Mouse (Mus musculus) MEL (cell line): Measurements from ENCODE around the gene Dynll2. TPM values are rescaled to one million over a fixed set of nuclear protein-coding genes. Genes with fewer than 3 reads are reported as not detected.

Experiments used
- DNase-seq: peaks from one replicate; pipeline ENCODE4 v3.0.0; 2011; ENCODE audit warnings: low read depth, low spot score
- H3K27ac ChIP-seq: 2 replicates; pipeline ENCODE4 v1.5.1; 2012; ENCODE audit warnings: low read depth, mild to moderate bottlenecking, control low read depth, low read length, moderate library complexity; ENCODE audit not compliant: control insufficient read depth
- H3K27me3 ChIP-seq, 2 experiments: fragments of 150-350 bp in 1 of 2; sonication (generic) in 1 of 2; 2 replicates each; pipeline ENCODE4 v1.6.1; 2012; ENCODE audit warnings: low read length in 2 of 2, mild to moderate bottlenecking in 2 of 2, improper control_type of control experiment in 1 of 2, moderate library complexity in 1 of 2; ENCODE audit not compliant: insufficient read depth in 2 of 2, control insufficient read depth in 1 of 2
- H3K36me3 ChIP-seq, 2 experiments: 2 replicates each; pipeline ENCODE4 v1.6.1; 2012 to 2014; ENCODE audit warnings: low read length in 2 of 2, improper control_type of control experiment in 1 of 2, inconsistent platforms in 1 of 2, mild to moderate bottlenecking in 1 of 2; ENCODE audit not compliant: insufficient read depth in 2 of 2, control insufficient read depth in 1 of 2
- H3K4me1 ChIP-seq, 2 experiments: fragments of 150-350 bp in 1 of 2; sonication (generic) in 1 of 2; 2 replicates each; pipeline ENCODE4 v1.6.1; 2012; ENCODE audit warnings: low read length in 2 of 2, improper control_type of control experiment in 1 of 2, mild to moderate bottlenecking in 1 of 2; ENCODE audit not compliant: insufficient read depth in 2 of 2, control insufficient read depth in 1 of 2
- H3K4me3 ChIP-seq, 2 experiments: fragments of 150-350 bp in 1 of 2; sonication (generic) in 1 of 2; 2 replicates each; pipeline ENCODE4 v1.5.1; 2012; ENCODE audit warnings: low read depth in 2 of 2, low read length in 2 of 2, mild to moderate bottlenecking in 2 of 2, moderate library complexity in 2 of 2, control low read depth in 1 of 2, improper control_type of control experiment in 1 of 2; ENCODE audit not compliant: control insufficient read depth in 1 of 2, insufficient read depth in 1 of 2
- H3K79me2 ChIP-seq: 2 replicates; pipeline ENCODE4 v1.6.1; 2012; ENCODE audit warnings: mild to moderate bottlenecking, low read length, moderate library complexity; ENCODE audit not compliant: control insufficient read depth, poor library complexity, insufficient read depth
- H3K9ac ChIP-seq: 2 replicates; pipeline ENCODE4 v1.6.1; 2012; ENCODE audit warnings: low read depth, mild to moderate bottlenecking, control low read depth, low read length, moderate library complexity; ENCODE audit not compliant: control insufficient read depth, poor library complexity, severe bottlenecking
- H3K9me3 ChIP-seq: fragments of 150-350 bp; sonication (generic); replicated peaks from 2 replicates; pipeline ENCODE4 v1.6.1; 2012; ENCODE audit warnings: mild to moderate bottlenecking, low read length, improper control_type of control experiment, moderate library complexity; ENCODE audit not compliant: insufficient read depth
- BHLHE40 ChIP-seq: IDR thresholded peaks from 2 replicates; pipeline ENCODE4 v1.6.1; 2012; ENCODE audit warnings: low read depth, mild to moderate bottlenecking, inconsistent platforms, low read length, improper control_type of control experiment, borderline replicate concordance
- CHD1 ChIP-seq: IDR thresholded peaks from 2 replicates; pipeline ENCODE4 v1.6.1; 2012; ENCODE audit warnings: low read depth, mild to moderate bottlenecking, inconsistent platforms, low read length, improper control_type of control experiment
- CHD2 ChIP-seq: IDR thresholded peaks from 2 replicates; pipeline ENCODE4 v1.6.1; 2011; ENCODE audit warnings: low read length, improper control_type of control experiment
- CTCF ChIP-seq, 3 experiments: IDR thresholded peaks in 2 of 3; conservative IDR thresholded peaks in 1 of 3; 2 replicates each; pipeline ENCODE4 v1.5.1; 2011 to 2012; ENCODE audit warnings: low read length in 3 of 3, low read depth in 2 of 3, mild to moderate bottlenecking in 2 of 3, improper control_type of control experiment in 1 of 3, inconsistent platforms in 1 of 3, mixed read lengths in 1 of 3, moderate library complexity in 1 of 3; ENCODE audit not compliant: control insufficient read depth in 1 of 3, insufficient read depth in 1 of 3, poor library complexity in 1 of 3, severe bottlenecking in 1 of 3
- E2F4 ChIP-seq: IDR thresholded peaks from 2 replicates; pipeline ENCODE4 v1.6.1; 2011; ENCODE audit warnings: low read depth, low read length, improper control_type of control experiment, borderline replicate concordance
- ELF1 ChIP-seq: IDR thresholded peaks from 2 replicates; pipeline ENCODE4 v1.6.1; 2014; ENCODE audit warnings: low read depth, mild to moderate bottlenecking, inconsistent platforms, low read length, improper control_type of control experiment, moderate library complexity
- EP300 ChIP-seq, 2 experiments: IDR thresholded peaks; 2 replicates each; pipeline ENCODE4 v1.6.1; 2011; ENCODE audit warnings: improper control_type of control experiment in 2 of 2, low read length in 2 of 2, low read depth in 1 of 2, mild to moderate bottlenecking in 1 of 2
- ETS1 ChIP-seq: IDR thresholded peaks from 2 replicates; pipeline ENCODE4 v1.6.1; 2012; ENCODE audit warnings: low read depth, mild to moderate bottlenecking, inconsistent platforms, low read length, improper control_type of control experiment, moderate library complexity
- GABPA ChIP-seq: IDR thresholded peaks from 2 replicates; pipeline ENCODE4 v1.6.1; 2012; ENCODE audit warnings: low read depth, mild to moderate bottlenecking, inconsistent platforms, low read length, improper control_type of control experiment, moderate library complexity
- GATA1 ChIP-seq: IDR thresholded peaks from 2 replicates; pipeline ENCODE4 v1.6.1; 2011; ENCODE audit warnings: low read depth, low read length, improper control_type of control experiment
- JUND ChIP-seq: IDR thresholded peaks from 2 replicates; pipeline ENCODE4 v1.6.1; 2011; ENCODE audit warnings: low read depth, mild to moderate bottlenecking, improper control_type of control experiment, low read length
- KAT2A ChIP-seq: conservative IDR thresholded peaks from 2 replicates; pipeline ENCODE4 v1.6.1; 2012; ENCODE audit warnings: low read depth, low read length, improper control_type of control experiment, inconsistent platforms
- MAFK ChIP-seq: IDR thresholded peaks from 2 replicates; pipeline ENCODE4 v1.6.1; 2011; ENCODE audit warnings: low read depth, mild to moderate bottlenecking, low read length, improper control_type of control experiment, borderline replicate concordance
- MAZ ChIP-seq: IDR thresholded peaks from 2 replicates; pipeline ENCODE4 v1.6.1; 2012; ENCODE audit warnings: low read depth, mild to moderate bottlenecking, inconsistent platforms, low read length, improper control_type of control experiment
- MEF2A ChIP-seq: IDR thresholded peaks from 2 replicates; pipeline ENCODE4 v1.6.1; 2014; ENCODE audit warnings: low read depth, mild to moderate bottlenecking, inconsistent platforms, low read length, improper control_type of control experiment; ENCODE audit not compliant: poor library complexity, insufficient replicate concordance, severe bottlenecking; ENCODE audit errors: extremely low read depth
- MYC ChIP-seq: IDR thresholded peaks from 2 replicates; pipeline ENCODE4 v1.6.1; 2011; ENCODE audit warnings: low read depth, mild to moderate bottlenecking, low read length, improper control_type of control experiment, moderate library complexity
- NELFE ChIP-seq: IDR thresholded peaks from 2 replicates; pipeline ENCODE4 v1.6.1; 2011; ENCODE audit warnings: low read depth, low read length, improper control_type of control experiment
- NRF1 ChIP-seq: IDR thresholded peaks from 2 replicates; pipeline ENCODE4 v1.6.1; 2014; ENCODE audit warnings: low read depth, mild to moderate bottlenecking, inconsistent platforms, low read length, improper control_type of control experiment, moderate library complexity; ENCODE audit not compliant: poor library complexity, insufficient read depth, severe bottlenecking
- POLR2A ChIP-seq, 2 experiments: IDR thresholded peaks; 2 replicates each; pipeline ENCODE4 v1.6.1; 2011 to 2012; ENCODE audit warnings: low read length in 2 of 2, mild to moderate bottlenecking in 2 of 2, control low read depth in 1 of 2, improper control_type of control experiment in 1 of 2, low read depth in 1 of 2, moderate library complexity in 1 of 2; ENCODE audit not compliant: control insufficient read depth in 1 of 2, insufficient read depth in 1 of 2, poor library complexity in 1 of 2
- POLR2AphosphoS2 ChIP-seq: IDR thresholded peaks from 2 replicates; pipeline ENCODE4 v1.6.1; 2011; ENCODE audit warnings: low read length, improper control_type of control experiment
- POLR2AphosphoS5 ChIP-seq: IDR thresholded peaks from 2 replicates; pipeline ENCODE4 v1.6.1; 2012; ENCODE audit warnings: low read depth, borderline replicate concordance, mild to moderate bottlenecking, inconsistent platforms, low read length, moderate library complexity, mixed read lengths
- RAD21 ChIP-seq: IDR thresholded peaks from 2 replicates; pipeline ENCODE4 v1.6.1; 2011; ENCODE audit warnings: mild to moderate bottlenecking, low read depth, low read length, improper control_type of control experiment
- RCOR1 ChIP-seq: IDR thresholded peaks from 2 replicates; pipeline ENCODE4 v1.6.1; 2012; ENCODE audit warnings: low read depth, mild to moderate bottlenecking, inconsistent platforms, low read length, improper control_type of control experiment
- SIN3A ChIP-seq: IDR thresholded peaks from 2 replicates; pipeline ENCODE4 v1.6.1; 2012; ENCODE audit warnings: low read length, improper control_type of control experiment, inconsistent platforms
- SMC3 ChIP-seq: IDR thresholded peaks from 2 replicates; pipeline ENCODE4 v1.6.1; 2011; ENCODE audit warnings: low read depth, low read length, improper control_type of control experiment
- TAL1 ChIP-seq: IDR thresholded peaks from 2 replicates; pipeline ENCODE4 v1.6.1; 2012; ENCODE audit warnings: mild to moderate bottlenecking, inconsistent platforms, low read length, moderate library complexity, mixed read lengths
- TBP ChIP-seq: IDR thresholded peaks from 2 replicates; pipeline ENCODE4 v1.8.0; 2011; ENCODE audit warnings: low read depth, low read length, improper control_type of control experiment
- TCF12 ChIP-seq: IDR thresholded peaks from 2 replicates; pipeline ENCODE4 v1.6.1; 2014; ENCODE audit warnings: low read depth, mild to moderate bottlenecking, inconsistent platforms, low read length, improper control_type of control experiment, moderate library complexity
- UBTF ChIP-seq: IDR thresholded peaks from 2 replicates; pipeline ENCODE4 v1.6.1; 2012; ENCODE audit warnings: low read depth, mild to moderate bottlenecking, inconsistent platforms, low read length, improper control_type of control experiment, moderate library complexity, borderline replicate concordance; ENCODE audit not compliant: insufficient read depth
- USF2 ChIP-seq, 2 experiments: IDR thresholded peaks; 2 replicates each; pipeline ENCODE4 v1.6.1; 2011 to 2012; ENCODE audit warnings: improper control_type of control experiment in 2 of 2, low read length in 2 of 2, borderline replicate concordance in 1 of 2, inconsistent platforms in 1 of 2, low read depth in 1 of 2, mild to moderate bottlenecking in 1 of 2; ENCODE audit not compliant: insufficient read depth in 1 of 2
- ZKSCAN1 ChIP-seq: IDR thresholded peaks from 2 replicates; pipeline ENCODE4 v1.6.1; 2012; ENCODE audit warnings: low read depth, mild to moderate bottlenecking, inconsistent platforms, low read length, improper control_type of control experiment, moderate library complexity
- ZMIZ1 ChIP-seq: IDR thresholded peaks from 2 replicates; pipeline ENCODE4 v1.6.1; 2012; ENCODE audit warnings: low read depth, mild to moderate bottlenecking, inconsistent platforms, low read length, improper control_type of control experiment, moderate library complexity
- ZNF384 ChIP-seq: IDR thresholded peaks from 2 replicates; pipeline ENCODE4 v1.6.1; 2012; ENCODE audit warnings: low read depth, mild to moderate bottlenecking, inconsistent platforms, low read length, improper control_type of control experiment
- polyA plus RNA-seq, 2 experiments: library from polyadenylated mRNA; stranded (reverse) in 1 of 2; unstranded in 1 of 2; fragments of >175 nt in 1 of 2; fragments of >200 nt in 1 of 2; gene quantifications; 2 replicates each; pipeline versions ENCODE4 v1.2.1 to v1.2.4; 2012; ENCODE audit warnings: low replicate concordance in 2 of 2, low read depth in 1 of 2; ENCODE audit not compliant: insufficient read length in 2 of 2, insufficient read depth in 1 of 2, missing spikeins in 1 of 2
- total RNA-seq: library from RNA; depleted of rRNA; stranded (reverse); fragments of 300-350 nt; gene quantifications from 2 replicates; pipeline ENCODE4 v1.2.3, GENCODE M21; 2012; rRNA removed

Gene Dynll2
- 30.7 and 38.6 TPM in 2 replicates for total RNA-seq
- polyA plus RNA-seq, result 100 to 1,000 TPM in 1 of 2 experiments, 10 to 100 TPM in 1; 75.8 to 124 TPM

DNA sequence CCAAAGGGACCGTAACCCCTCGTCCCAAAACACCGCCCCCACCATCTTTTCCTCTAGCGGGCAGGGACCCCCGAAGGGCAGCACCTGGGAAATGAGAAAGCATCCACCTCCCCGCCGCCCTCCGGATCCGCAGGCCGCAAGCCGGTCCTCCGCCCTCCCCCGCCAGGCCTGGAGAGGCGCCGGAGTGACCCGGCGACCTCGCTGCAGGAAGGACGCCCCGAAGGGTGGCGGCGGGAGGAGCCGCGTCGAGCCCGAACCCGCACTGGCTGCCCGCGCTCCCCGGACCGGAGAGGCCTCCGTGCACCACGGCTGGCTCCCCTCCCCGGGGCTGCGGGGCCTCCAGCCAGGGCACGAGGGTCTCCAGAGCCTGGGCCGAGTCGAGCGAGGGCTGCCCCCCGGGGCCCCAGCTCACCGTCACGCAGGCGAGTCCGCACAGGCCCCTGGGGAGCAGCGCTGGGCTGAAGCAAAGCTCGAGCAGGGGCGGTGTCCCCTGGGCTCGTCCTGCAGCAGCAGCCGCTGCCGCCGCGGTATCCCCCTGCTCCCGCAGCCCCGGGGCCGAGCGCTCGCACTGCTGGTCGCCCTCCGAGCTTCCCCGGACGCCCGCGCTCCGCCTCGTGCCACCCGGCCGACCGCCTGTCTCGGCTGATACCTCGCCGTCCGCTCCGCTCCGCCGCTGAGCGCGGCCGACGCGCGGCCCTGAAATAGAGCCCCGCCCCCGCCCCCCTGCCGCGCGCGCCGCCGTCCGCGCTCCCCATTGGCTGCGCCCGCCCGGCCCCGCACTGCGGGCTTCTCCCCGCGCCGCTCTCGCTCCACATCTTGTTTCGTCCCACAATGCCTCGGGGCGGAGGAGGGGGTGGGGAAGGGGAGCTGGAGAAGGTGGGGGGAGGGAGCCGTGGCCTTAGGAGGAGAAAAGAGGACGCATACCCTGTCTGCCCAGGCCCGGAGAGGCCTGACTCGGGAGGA lies at the start of gene Dynll2:
TSS of gene Dynll2 (minus strand) at position 703 of the 963 bp plus-strand sequence.
- H3K9me3 ChIP-seq, result no peaks in the 10 kb centered on the region
- peaks cover 0 to 2% of the 10 kb centered on the region in 2 experiments; a peak in 1 of 4 replicates for H3K27me3 ChIP-seq
- H3K9ac ChIP-seq, result peak within 1 kb of the TSS; percentile 93
- H3K4me3 ChIP-seq, result peak within 1 kb of the TSS; percentile 92 to 95
- H3K36me3 ChIP-seq, result peaks cover 2 to 16% of the 10 kb centered on the region in 2 experiments
- peaks cover 29% of the 10 kb centered on the region for H3K79me2 ChIP-seq
- H3K27ac ChIP-seq, result peak within 1 kb of the TSS; percentile 57
- DNase-seq, result peak; percentile 93
- H3K4me1 ChIP-seq, result peaks cover 0 to 20% of the 10 kb centered on the region in 2 experiments; a peak in 2 of 4 replicates
- TF ChIP-seq GATA1, result no peak
- TF ChIP-seq JUND, result no peak
- TF ChIP-seq NRF1, result no peak
- no peak for TF ChIP-seq ZKSCAN1
- TF ChIP-seq TBP, result peak; percentile 34
- TF ChIP-seq NELFE, result peak; percentile 96
- 0 out of 2 replicates have a peak, but pooled peaks have one; percentile 62 for TF ChIP-seq UBTF
- no peak for TF ChIP-seq TAL1
- peak; percentile 93; the same call in 1 of the 2 replicates for TF ChIP-seq MAZ
- TF ChIP-seq RAD21, result no peak
- peak; percentile 17; the same call in 1 of the 2 replicates for TF ChIP-seq ETS1
- no peak for TF ChIP-seq SMC3
- TF ChIP-seq KAT2A, result no peak
- TF ChIP-seq SIN3A, result peak; percentile 75
- TF ChIP-seq USF2 (IDR thresholded peaks at IDR 0.05; ENCODE audit: borderline replicate concordance in 1 of 2, insufficient read depth in 1 of 2, low read depth in 1 of 2, low read length in 2 of 2), result no peak
- no peak for TF ChIP-seq POLR2AphosphoS5
- TF ChIP-seq ZNF384, result no peak
- TF ChIP-seq E2F4, result no peak
- peak; percentile 56; the same call in 1 of the 2 replicates for TF ChIP-seq MAFK
- peak; percentile 37; the same call in 1 of the 2 replicates for TF ChIP-seq RCOR1
- TF ChIP-seq CHD2, result peak; percentile 86
- peak; percentile 45; the same call in 1 of the 2 replicates for TF ChIP-seq BHLHE40
- no peak for TF ChIP-seq CHD1
- TF ChIP-seq POLR2A (IDR thresholded peaks at IDR 0.05; ENCODE audit: control insufficient read depth in 1 of 2, insufficient read depth in 1 of 2, low read depth in 1 of 2, low read length in 2 of 2, poor library complexity in 1 of 2), result peak; percentile 95 to 96
- 0 out of 2 replicates have a peak, but pooled peaks have one; percentile 3 for TF ChIP-seq MYC
- TF ChIP-seq ELF1, result no peak
- peak; percentile 97 for TF ChIP-seq ZMIZ1
- no peak for TF ChIP-seq GABPA
- TF ChIP-seq EP300 (IDR thresholded peaks at IDR 0.05; ENCODE audit: low read depth in 1 of 2, low read length in 2 of 2), result peak in 1 of 2 experiments; percentile 34; a peak in 1 of 4 replicates
- TF ChIP-seq POLR2AphosphoS2, result peak; percentile 94
- 0 out of 2 replicates have a peak, but pooled peaks have one; percentile 36 for TF ChIP-seq TCF12
- TF ChIP-seq CTCF (IDR thresholded peaks at IDR 0.05 in 2 of 3, conservative IDR thresholded peaks at IDR 0.05 in 1 of 3; ENCODE audit: control insufficient read depth in 1 of 3, insufficient read depth in 1 of 3, low read depth in 2 of 3, low read length in 3 of 3, poor library complexity in 1 of 3, severe bottlenecking in 1 of 3), result no peak; a peak in 1 of 6 replicates
- TF ChIP-seq MEF2A, result no peak
